Mouse (Mus musculus): ENCODE measurements around the gene Akap6.

Gene Akap6

DNA sequence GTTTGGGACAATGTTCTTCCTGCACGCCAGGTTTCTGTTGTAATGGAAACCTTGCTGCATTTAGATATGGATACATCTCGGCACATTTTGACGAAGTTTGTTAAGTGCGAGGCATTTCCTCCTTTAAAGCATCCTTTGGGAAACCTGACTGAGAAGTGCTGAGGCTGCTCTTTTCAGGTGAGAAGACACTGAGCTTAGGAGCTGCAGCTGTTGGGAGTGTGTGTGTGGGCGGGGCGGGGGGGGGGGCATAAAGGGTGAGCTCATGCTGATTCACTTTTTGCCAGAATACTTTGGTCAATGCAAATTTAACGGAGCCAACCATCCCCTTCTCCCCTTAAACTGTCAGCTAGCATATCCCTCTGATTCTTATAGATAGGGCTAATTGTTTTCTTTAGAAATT lies 81.9 kb downstream of the Akap6 start:
- no peak for DNase-seq (ENCODE audit: extremely low spot score)

DNA sequence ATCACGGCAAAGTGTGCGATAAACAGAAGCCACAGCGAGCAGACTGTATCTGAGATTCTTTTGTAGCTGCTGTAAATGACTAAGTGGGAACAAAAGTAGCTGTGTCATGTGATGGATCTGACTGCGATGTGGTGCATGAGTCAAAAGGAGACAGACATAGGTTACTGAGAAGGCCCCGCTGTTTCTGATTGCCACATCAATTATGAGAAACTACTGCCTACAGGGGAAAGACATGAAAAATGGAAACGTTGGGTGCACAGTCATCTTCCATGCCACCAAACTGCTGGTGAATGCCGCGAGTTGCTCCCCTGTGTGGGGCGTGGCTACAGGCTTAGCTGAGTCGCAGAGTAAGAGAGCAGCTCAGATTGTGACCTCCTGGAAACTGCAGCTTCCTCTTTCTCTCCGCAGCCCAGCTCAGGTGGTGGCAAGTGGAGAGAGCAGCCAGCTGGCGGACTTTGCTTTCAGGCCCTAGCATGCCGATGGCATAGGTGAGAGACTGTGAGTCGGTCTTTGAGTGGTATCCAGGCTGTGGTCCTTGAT lies 83.8 kb downstream of the Akap6 start:
- DNase-seq (ENCODE audit: extremely low spot score): peak; percentile 37

DNA sequence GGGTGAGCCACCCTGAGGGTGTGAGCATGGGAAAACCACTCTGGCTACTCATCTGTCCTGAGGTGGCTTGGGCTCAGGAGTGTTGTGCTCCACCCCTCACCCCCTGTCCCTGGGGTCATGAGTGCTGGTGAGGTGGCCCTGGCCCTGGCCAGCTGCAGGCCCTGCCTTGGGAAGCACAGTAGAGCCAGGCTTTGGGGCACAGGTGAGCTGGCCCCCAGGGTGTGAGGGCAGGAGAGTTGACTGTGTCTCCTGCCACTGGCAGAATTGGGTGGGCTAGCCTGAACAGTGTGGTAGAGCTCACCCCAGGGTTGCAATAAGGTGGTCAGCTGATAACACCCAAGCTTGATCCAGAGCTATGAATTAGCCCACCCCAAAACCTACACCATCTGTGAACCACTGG lies 86.0 kb downstream of the Akap6 start:
- no peak for DNase-seq (ENCODE audit: extremely low spot score)

DNA sequence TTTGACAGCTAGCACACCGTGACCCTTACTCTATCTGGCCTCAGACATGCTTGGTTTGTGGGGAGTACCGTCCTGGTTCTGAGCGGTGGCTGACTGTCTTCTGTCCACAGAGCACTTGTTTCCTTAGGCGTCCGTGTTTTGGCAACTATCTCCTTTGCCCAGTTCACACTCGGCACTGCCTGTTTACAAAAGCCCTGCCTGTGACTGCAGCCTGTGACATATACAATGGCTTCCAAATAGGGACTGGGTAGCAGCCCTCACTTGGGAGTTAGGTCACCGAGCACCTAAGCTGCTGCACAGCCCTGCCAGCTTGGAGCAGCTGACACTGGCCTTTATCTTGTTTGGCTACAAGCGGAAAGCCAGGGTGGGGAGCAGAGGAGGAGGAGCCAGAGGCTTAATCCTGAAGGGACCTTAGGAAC lies 91.2 kb downstream of the Akap6 start:
- DNase-seq (ENCODE audit: extremely low spot score): peak; percentile 31

DNA sequence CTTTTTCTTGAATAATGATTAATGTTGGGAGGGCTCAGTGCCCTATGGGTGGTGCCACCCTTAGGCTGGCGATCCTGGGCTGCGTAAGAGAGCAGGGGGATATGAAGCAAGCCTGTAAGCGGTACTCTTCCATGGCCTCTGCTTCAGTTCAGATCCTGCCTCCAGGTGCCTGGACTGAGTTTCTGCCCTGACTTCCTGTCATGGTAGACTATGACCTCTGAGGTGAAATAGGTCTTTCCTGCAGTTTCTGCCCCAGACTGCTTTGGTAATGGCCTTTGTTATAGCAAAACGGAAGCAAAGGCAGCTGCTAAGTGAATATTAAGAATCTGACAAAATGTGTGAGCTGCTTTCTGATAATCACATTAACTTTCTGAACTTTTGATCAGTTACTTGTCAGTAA lies 94.9 kb downstream of the Akap6 start:
- no peak for DNase-seq (ENCODE audit: extremely low spot score)

DNA sequence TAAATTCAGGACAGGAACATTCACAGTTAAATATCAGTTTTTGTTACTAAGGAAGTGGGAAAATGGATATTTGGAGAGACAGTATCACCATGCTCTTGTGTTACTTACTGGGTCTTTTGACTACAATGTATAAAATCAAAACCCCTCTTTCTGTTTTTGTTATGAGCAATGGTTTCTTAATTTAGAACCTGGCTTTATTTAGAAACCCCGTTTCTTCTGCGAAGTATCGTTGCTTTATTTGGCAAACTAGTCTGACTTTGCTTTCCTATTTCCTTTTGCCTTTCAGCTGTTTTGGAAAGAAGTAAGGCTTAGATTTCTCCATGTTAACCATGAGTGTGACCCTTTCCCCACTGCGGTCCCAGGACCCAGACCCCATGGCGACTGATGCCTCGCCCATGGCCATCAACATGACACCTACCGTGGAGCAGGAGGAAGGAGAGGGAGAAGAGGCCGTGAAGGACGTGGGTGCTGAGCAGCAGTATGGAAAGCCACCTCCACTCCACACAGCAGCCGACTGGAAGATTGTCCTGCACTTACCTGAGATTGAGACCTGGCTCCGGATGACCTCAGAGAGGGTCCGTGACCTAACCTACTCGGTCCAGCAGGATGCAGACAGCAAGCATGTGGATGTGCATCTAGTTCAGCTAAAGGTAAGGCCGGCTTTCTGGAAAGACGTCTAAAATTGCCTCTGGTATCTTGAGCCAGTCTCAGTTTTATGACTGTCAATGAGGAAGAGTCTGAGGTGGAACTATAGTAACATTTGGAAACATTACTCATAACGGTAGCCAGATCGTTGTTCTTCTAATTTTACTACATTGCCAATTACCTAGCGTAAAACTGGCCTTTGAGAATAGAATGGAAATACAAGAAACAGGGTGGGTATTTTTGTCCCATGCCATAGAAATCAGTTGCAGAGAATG lies 96.6 kb downstream of the Akap6 start:
- DNase-seq (ENCODE audit: extremely low spot score): no peak

DNA sequence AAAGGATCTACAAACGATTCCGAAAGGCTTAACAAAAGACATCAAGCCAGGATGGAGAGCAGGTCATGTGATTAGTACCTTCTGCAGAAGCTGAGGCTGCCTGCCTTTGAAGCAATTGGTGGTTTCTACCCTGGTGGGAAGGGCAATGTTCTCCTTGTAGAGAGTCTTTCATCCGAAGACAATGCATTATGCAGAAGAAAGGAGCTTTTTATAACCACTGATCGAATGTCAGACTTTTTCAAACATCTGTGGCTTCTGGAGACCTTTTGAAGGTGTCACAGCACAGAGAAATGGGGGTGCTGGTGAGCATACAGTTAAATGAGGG lies 97.2 kb downstream of the Akap6 start:
- DNase-seq (ENCODE audit: extremely low spot score): no peak

DNA sequence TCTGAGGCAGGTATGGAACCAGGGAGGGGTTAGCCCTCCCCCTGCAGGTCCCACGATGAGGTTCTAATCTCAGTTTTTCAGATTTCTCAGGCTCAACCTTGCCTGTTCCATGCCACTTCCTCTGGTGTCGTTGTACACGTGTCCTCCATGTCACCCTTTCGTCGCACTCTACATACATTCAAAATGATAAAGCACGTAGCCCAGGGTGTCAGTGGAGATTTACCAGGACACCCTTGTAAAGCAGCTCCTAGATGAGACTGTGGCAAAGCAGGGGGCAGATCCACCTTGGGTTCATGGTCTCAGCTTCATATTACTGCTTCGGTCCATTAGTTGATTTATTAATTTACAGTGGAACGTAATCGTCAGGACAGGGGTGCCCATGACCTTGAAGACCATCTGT lies 100.5 kb downstream of the Akap6 start:
- no peak for DNase-seq (ENCODE audit: extremely low spot score)

DNA sequence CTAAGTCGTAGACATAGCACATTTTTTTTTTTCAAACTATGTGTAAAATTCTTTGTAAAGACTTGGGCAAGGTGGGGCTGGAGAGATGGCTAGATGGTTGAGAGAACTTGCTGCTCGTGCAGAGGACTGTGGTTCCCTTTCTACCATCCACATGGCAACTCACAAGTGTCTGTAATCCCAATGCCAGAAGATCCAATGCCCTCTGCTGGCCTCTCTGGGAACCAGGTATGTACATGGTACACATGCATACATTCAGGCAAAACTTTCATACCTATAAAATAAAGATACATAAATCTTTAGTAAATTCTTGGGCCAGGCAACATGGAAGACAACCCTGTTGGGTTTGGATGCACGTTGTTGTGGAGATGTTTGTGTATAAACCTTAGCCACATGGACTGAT lies 107.1 kb downstream of the Akap6 start:
- no peak for DNase-seq (ENCODE audit: extremely low spot score)

DNA sequence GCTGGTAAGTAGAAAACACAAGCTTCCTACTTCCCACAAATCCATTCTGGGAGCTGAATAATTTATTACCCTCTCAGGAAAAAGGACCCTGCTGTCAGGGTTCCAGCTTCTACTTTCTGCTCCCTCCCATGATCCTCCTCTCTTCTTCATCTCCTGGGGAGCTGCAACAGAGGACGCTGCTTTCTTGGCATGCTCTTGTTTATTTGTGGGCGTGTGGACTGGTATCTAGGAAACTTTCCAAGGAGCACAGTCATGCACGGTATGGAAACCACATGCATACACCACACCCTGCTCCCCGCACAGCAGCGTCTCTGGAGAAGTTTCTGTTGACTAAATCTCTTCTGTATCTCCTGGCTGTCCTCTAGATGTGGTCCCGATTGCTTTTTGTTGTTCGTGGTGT lies 119.4 kb downstream of the Akap6 start:
- no peak for DNase-seq (ENCODE audit: extremely low spot score)

DNA sequence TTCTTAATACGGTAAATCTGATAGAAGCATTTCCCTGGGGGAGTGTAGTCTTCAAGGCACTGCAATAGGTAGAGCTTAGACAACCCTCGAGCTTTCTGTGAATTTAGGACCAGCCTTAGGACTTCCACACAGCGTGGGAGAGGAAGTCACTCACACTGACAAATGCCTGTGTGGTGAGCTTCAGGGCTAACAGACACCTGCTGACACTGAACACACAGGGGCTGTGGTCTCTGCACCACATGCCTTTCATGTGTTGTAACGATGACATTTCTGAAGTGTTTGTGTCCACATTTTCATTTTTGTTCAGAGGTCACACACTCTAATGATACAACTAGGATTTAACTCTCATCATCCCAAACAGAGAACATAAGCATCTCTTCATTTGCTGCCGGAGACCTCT lies 125.6 kb downstream of the Akap6 start:
- no peak for DNase-seq (ENCODE audit: extremely low spot score)

DNA sequence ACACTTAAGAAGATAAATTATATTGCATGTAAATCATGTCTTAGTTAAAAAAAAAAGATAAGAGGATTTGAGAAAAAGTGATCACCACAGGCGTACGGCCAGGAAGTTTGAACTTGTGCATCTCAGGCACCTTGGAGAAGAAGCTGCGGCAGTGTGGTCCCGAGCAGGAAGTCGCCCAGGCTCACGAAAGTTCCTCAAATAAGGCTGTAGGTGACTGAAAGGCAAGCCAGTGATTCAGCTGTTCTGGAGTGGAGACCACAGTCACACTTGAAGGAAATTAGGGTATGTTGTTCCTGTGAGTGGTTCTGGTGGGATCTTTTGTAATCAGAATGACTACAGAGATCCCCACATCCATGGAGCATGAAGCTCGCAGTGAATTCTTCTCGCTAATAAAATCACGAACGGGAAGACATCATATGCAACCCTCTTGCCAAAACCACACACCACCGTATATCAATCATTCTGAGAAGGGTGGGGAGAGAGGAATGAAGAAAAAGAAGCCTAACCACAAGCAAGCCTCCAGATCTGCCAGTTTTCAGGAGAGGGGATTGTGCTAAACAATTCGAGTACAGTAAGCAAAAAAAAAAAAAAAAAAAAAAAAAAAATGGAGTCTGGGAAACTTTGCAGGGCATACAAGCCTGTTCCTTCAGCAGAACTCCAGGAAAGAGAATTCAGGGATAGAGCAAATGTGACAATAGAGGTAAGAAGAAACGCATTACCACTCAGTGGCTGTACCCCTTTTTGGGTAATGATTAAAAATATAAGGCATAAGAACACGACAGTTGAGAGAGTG lies 130.0 kb downstream of the Akap6 start:
- DNase-seq (ENCODE audit: extremely low spot score): no peak

DNA sequence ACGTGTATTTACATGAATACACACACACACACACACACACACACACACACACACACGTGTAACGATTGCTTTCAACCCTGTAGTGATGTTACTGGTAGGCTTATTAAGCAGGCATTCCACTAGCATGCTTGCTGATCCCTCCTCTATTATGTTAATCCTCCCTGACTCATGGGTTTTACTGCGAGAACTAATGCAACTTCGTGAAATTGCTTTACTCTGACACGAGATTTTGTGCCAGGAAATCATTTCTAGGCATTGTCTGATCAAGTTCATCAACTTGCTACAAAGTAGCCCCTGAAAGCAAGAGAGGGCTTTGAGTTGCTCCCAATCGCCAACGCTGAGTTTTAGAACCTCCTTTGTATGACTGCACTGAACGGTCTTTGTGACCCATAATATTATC lies 132.6 kb downstream of the Akap6 start:
- no peak for DNase-seq (ENCODE audit: extremely low spot score)

DNA sequence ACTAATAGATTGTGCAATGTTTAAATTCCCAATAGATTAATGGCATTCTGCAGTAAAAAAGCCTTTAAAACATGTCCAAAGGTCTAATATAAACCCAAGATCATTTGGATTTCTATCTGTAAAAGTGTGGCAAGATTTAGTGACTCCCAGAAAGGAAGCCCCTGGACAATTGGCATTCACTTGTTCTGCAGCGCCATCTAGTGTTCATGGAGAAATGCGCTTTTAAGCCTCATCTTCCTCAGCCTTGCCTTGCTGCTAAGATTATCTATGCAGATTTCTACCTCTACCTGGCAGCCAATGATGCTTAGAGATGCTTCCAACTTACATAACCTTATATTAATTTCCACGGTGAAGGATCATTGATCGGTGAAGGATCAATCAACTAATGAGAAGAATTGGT lies 133.0 kb downstream of the Akap6 start:
- DNase-seq (ENCODE audit: extremely low spot score): peak; percentile 74

DNA sequence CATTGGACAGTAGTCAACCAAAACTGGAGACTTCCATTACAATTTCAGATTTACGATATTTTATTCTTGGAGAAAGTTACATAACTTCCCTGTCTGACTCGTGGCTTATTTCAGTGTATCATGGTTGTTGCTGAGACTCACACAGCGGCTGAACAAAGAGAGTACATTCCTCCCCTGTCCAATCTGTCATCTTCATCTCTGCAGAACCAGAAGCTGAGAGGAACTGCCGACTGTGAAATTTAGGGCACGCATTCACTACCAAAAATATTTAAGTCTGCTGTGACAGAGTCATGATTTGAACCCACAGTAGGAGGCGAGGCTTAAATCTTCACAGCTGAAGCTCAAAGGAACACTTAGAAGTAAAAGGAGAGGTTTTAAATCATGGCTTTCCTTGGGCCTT lies 134.0 kb downstream of the Akap6 start:
- DNase-seq (ENCODE audit: extremely low spot score): no peak

DNA sequence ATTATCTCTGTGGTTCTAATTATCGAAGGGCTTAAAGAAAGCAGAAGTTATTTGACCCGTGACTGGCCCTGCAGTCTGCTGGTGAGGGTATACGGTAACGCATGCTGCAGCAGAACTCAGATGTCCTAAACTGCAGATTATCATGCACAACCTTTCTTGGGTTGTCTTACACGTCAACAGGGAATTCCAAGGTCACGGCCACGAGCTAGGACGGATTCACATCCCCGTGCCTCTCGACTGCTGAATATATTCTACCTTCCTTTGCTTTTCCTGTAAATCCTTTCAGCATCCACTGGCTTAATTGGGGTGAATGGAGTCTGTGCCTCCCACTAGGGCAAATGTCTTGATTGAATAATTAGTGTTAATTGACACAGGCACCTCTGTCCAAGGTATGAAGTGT lies 134.9 kb downstream of the Akap6 start:
- DNase-seq (ENCODE audit: extremely low spot score): no peak

DNA sequence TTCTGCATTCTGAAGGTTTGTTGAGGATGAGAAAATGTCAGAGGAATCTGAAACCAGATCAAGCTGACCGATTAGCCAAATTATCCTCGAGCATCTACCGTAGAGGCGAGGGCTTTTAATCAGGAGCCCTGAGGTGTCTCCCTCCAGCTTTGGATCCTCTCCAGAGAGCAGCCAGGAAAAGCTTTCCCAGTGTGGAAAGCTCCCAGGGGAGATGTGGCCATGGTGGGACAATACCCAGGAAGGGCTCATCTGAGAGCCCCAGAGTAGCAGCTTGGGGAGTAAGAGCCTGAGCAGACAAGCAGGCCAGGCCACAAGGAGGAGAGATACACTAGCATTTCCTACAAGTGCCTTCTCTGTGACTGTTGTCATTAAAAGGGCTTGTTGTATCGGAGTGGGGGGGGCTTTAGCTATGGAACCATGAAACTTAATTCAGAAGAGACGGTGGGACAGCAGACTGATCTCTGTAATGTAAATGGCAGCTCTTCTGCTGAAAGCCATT lies 135.6 kb downstream of the Akap6 start:
- no peak for DNase-seq (ENCODE audit: extremely low spot score)

DNA sequence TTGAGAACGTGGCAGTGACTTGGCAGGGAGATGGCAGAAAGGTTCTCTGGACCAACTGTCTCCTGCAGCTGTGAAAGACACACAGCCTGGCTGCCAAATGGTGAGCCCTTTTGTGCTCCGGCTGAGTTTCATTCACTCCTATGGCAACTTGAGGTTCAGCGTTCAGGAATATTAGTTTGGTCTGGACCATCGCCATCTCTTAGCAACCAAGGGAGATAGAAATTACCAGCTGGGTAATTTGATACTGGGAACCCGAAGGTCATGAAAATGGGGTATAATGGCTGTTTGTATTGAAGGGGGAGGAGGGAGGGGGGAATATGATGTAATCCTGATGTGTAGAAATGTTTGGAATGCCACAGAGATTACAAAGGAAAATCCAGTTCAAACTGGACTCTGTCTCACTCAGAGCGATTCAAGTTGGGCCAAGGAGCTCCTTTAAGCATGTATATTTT lies 136.1 kb downstream of the Akap6 start:
- DNase-seq (ENCODE audit: extremely low spot score): peak; percentile 49

DNA sequence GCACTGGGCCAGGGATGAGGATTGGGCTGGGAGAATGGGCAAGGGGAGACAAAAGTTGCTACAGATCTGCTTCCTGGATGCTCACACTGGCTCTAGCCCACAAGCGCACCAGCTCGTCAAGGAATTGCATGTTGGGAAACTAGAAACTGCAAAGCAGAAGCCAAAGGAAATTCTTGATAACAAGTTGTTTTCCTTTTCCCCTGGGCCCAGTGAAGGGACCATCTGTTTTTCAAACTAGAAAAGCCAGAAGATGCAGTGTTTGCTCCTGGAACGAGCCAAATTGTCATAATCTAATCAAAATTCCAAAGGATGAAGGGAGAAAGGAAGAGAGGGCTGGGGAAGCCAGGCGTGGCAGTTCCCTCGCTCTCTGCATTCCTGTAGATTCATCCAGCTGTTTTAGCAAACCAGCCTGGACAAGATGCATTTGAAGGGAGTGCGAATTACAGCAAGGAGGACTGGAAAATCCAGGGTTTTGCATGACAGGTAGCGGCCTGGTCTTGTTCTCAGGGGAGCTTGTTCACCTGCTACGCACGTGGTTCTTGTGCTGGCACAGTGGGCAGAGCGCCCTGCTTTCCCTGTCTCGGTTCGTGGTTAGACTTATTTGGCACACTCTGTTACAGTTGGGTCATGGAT lies 136.8 kb downstream of the Akap6 start:
- DNase-seq (ENCODE audit: extremely low spot score): no peak

DNA sequence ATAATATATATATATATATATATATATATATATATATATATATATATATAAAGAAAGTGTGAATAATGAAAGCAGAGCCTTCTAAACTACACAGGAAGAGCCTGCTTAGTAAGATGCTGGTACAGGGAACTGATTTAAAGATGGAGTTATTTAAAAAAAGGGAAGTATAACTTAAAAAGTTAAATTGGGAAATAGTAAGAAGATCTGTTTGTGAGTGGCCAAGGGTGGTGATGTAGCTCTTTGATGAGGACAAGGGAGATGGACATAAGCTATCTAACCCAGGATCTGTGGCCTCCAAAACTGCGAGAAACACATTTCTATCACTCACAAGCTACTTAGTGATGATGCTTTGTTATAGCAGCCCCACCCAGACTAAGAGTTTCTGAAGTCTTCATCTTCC lies 146.8 kb downstream of the Akap6 start:
- DNase-seq (ENCODE audit: extremely low spot score): no peak

DNA sequence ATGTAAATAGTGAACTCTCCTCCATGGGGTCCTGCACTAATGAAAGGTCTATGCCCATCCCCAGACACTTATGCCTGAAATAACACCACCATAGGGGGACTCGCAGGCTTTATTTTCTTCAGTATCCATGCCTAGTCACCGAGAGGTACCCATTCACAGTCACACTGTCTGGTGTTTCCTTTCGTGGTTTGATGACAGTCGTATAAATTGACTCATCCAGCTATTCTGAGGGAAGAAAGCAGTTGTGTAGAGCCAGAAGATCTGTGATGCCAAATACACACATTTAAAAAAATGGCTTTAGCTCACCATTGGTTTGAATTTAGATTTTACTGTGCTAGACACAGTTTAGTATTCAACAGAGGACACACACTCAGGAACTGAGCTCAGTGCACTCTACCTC lies 147.8 kb downstream of the Akap6 start:
- DNase-seq (ENCODE audit: extremely low spot score): no peak

DNA sequence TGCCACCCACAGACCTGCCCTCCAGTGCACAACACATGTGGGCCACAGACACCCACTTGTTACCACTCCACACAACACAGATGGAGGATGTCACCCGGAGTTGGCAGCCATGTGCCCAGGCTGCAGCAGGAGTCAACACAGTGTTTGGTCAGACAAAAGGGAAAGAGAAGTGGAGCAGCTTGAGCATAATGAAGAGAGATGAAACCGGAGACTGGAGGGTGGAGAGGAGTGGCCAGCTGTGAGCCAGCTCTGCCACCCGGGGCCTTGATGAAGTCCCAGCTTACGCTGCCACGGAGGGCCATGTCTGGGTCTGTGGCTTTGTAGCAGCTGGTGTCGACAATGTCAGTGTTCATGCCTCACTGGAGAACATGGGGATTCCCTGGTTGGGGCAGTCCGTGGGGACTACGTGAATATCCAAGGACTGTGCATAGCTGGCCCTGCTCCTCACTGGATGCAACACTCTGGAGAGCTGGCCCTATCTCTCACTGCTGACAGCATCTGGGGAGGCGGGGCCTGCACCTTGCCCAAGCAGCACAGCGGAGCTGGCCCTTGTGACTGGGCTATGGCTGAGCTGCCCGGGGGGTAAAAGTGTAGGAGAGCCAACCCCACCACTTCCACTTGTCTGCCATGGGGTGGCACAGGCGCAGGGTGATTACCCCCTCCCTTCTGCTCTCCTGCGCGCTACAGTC lies 148.8 kb downstream of the Akap6 start:
- no peak for DNase-seq (ENCODE audit: extremely low spot score)

Data from embryo, embryonic 9.5 days (tissue).